11 mouse cellular contexts compared by ENCODE assay signal in the genomic region with DNA sequence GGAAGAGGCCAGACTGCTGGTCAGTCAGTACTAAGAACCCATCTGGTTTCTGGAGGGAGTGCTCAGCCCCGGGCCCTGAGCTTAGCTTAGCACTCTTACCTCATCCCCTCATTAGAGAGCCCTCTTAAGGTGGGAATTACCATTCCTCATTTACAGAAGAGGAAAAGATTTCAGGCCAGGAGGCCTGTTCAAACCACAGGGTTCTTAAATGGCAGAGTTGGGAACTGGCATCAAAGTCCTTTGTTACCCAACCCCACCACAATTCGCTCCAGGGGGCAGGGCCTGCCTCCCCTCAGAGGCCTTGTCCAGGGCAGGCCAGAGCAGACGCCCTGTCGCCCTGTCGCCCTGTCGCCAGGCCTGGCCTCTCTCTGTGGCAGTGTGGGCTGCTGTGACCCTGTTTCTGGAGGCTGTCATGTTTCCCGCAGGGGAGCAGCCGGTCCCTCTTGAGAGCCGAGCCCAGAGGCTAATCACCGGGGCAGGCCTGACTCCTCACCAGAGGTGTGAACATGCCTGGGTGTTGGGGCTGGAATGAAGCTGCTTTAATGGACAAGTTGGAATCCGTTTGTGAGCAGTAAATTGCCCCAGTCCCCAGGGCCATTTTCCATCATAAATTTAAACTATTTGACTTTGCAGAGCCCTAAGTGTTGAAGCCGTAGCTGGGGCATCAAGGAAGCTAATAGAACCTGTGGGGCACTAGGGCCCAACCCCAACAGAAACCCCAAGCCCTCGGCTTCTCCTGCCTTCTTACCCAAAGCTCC.
DNase-seq lines count a peak whose midpoint lies in the region; ATAC-seq and TF ChIP-seq lines count a peak whose summit lies in the region.
"Had no signal": no experiment of that assay in that cellular context is flagged by ENCODE, and none has a peak within 500 bp of the region (broad histone marks: within the 10 kb centered on the region; RNA-seq: fewer than 3 reads in every experiment).

No protein-coding gene starts in this region.

- H3K4me2 ChIP-seq in heart, embryonic 13.5 days: no peak overlapping the region
- no peak overlapping the region for H3K4me2 ChIP-seq in midbrain, embryonic 13.5 days (replicated peaks)
- no peak overlapping the region for H3K4me2 ChIP-seq in midbrain, embryonic 14.5 days (ENCODE audit: low read length)
- no peak overlapping the region for H3K4me2 ChIP-seq in kidney, embryonic 15.5 days
- H3K4me2 ChIP-seq in liver, postnatal 0 days (ENCODE audit: low read depth, low read length): no peak overlapping the region
- H3K4me2 ChIP-seq: hindbrain, embryonic 15.5 days; liver, embryonic 12.5 days had no signal

- DNase-seq in heart, postnatal 25 days (ENCODE audit: low spot score): no peak
- no peak for DNase-seq in midbrain, embryonic 14.5 days
- no peak for DNase-seq in liver, postnatal 0 days
- no peak for DNase-seq in thymus, postnatal 0 days (ENCODE audit: low spot score)
- no peak for DNase-seq in layer of hippocampus, postnatal 36 days

- WGBS in heart, embryonic 13.5 days: 39% methylated on average over 13 of the region's 13 CpGs
- 43% methylated on average over 13 of the region's 13 CpGs for WGBS in midbrain, embryonic 13.5 days
- 44% methylated on average over 13 of the region's 13 CpGs for whole genome bisulfite sequencing in midbrain, embryonic 14.5 days
- WGBS in kidney, embryonic 15.5 days: 46% methylated on average over 13 of the region's 13 CpGs
- 65% methylated on average over 13 of the region's 13 CpGs for WGBS in liver, postnatal 0 days (ENCODE audit: insufficient replicate concordance)

- peak overlapping the region; percentile 55 for H3K27ac ChIP-seq in heart, embryonic 13.5 days (replicated peaks)
- no peak overlapping the region for H3K27ac ChIP-seq in midbrain, embryonic 13.5 days
- H3K27ac ChIP-seq in midbrain, embryonic 14.5 days (replicated peaks; ENCODE audit: low read depth, low read length): no peak overlapping the region
- H3K27ac ChIP-seq in kidney, embryonic 15.5 days: peak overlapping the region; percentile 37
- no peak overlapping the region for H3K27ac ChIP-seq in liver, postnatal 0 days (ENCODE audit: low read depth)
- H3K27ac ChIP-seq: hindbrain, embryonic 15.5 days; liver, embryonic 12.5 days had no signal

- H3K4me3 ChIP-seq in heart, embryonic 13.5 days: no peak overlapping the region
- no peak overlapping the region for H3K4me3 ChIP-seq in midbrain, embryonic 13.5 days (replicated peaks)
- no peak overlapping the region for H3K4me3 ChIP-seq in midbrain, embryonic 14.5 days (replicated peaks; ENCODE audit: low read depth, low read length)
- H3K4me3 ChIP-seq in kidney, embryonic 15.5 days (replicated peaks): no peak overlapping the region
- no peak overlapping the region for H3K4me3 ChIP-seq in liver, postnatal 0 days (ENCODE audit: low read depth, low read length)
- H3K4me3 ChIP-seq: hindbrain, embryonic 15.5 days; liver, embryonic 12.5 days had no signal

- no peak for ATAC-seq in heart, embryonic 13.5 days (ENCODE audit: extremely low read depth, insufficient number of reproducible peaks, low FRiP score, low TSS enrichment)
- 0 out of 2 replicates have a peak, but pooled peaks have one; percentile 35 for ATAC-seq in midbrain, embryonic 13.5 days
- ATAC-seq in midbrain, embryonic 14.5 days (ENCODE audit: low FRiP score, low TSS enrichment): no peak
- no peak; the same call in 1 of the 2 replicates for ATAC-seq in kidney, embryonic 15.5 days (replicated peaks; ENCODE audit: low FRiP score)
- no peak for ATAC-seq in liver, postnatal 0 days
- ATAC-seq: CD4-positive, CD25-positive, alpha-beta regulatory T cell, adult 4 months; liver, embryonic 12.5 days had no signal

- H3K4me1 ChIP-seq in heart, embryonic 13.5 days: peaks cover 36% of the 10 kb centered on the region
- H3K4me1 ChIP-seq in midbrain, embryonic 13.5 days (replicated peaks): peaks cover 15% of the 10 kb centered on the region
- 0 out of 2 replicates have a peak, but pooled peaks cover 3% of the 10 kb centered on the region for H3K4me1 ChIP-seq in midbrain, embryonic 14.5 days (ENCODE audit: control insufficient read depth, insufficient read depth, low read length)
- H3K4me1 ChIP-seq in kidney, embryonic 15.5 days: peaks cover 59% of the 10 kb centered on the region
- peaks cover 14% of the 10 kb centered on the region for H3K4me1 ChIP-seq in liver, postnatal 0 days (ENCODE audit: insufficient read depth)

- TF ChIP-seq CTCF in liver, postnatal 0 days (IDR thresholded peaks at IDR 0.05; ENCODE audit: low read depth): no peak

- H3K9me3 ChIP-seq in heart, embryonic 13.5 days: no peaks in the 10 kb centered on the region
- no peaks in the 10 kb centered on the region for H3K9me3 ChIP-seq in midbrain, embryonic 13.5 days
- H3K9me3 ChIP-seq in midbrain, embryonic 14.5 days (ENCODE audit: control insufficient read depth, low read length): no peaks in the 10 kb centered on the region
- peaks cover 6% of the 10 kb centered on the region; the same call in 1 of the 2 replicates for H3K9me3 ChIP-seq in kidney, embryonic 15.5 days (replicated peaks)
- H3K9me3 ChIP-seq in liver, postnatal 0 days (ENCODE audit: low read length): no peaks in the 10 kb centered on the region
- H3K9me3 ChIP-seq: hindbrain, embryonic 15.5 days; liver, embryonic 12.5 days had no signal

- H3K36me3 ChIP-seq in heart, embryonic 13.5 days: no peaks in the 10 kb centered on the region
- no peaks in the 10 kb centered on the region for H3K36me3 ChIP-seq in midbrain, embryonic 13.5 days
- H3K36me3 ChIP-seq in midbrain, embryonic 14.5 days (ENCODE audit: control insufficient read depth, insufficient read depth, low read length): no peaks in the 10 kb centered on the region
- H3K36me3 ChIP-seq in kidney, embryonic 15.5 days: no peaks in the 10 kb centered on the region
- H3K36me3 ChIP-seq in liver, postnatal 0 days (replicated peaks; ENCODE audit: insufficient read depth, low read length): no peaks in the 10 kb centered on the region
- H3K36me3 ChIP-seq: hindbrain, embryonic 15.5 days; liver, embryonic 12.5 days had no signal

- intact Hi-C loops in heart, postnatal 25 days (cut with DNase I): no loop called here

- 0 out of 2 replicates have a peak overlapping the region, but pooled peaks have one; percentile 45 for H3K9ac ChIP-seq in heart, embryonic 13.5 days
- no peak overlapping the region for H3K9ac ChIP-seq in midbrain, embryonic 13.5 days (replicated peaks)
- H3K9ac ChIP-seq in midbrain, embryonic 14.5 days (replicated peaks; ENCODE audit: low read length): no peak overlapping the region
- H3K9ac ChIP-seq in kidney, embryonic 15.5 days: no peak overlapping the region
- no peak overlapping the region for H3K9ac ChIP-seq in liver, postnatal 0 days (replicated peaks)
- H3K9ac ChIP-seq: hindbrain, embryonic 15.5 days; liver, embryonic 12.5 days had no signal

- H3K27me3 ChIP-seq in heart, embryonic 13.5 days (replicated peaks): no peaks in the 10 kb centered on the region
- no peaks in the 10 kb centered on the region for H3K27me3 ChIP-seq in midbrain, embryonic 13.5 days
- H3K27me3 ChIP-seq in midbrain, embryonic 14.5 days (ENCODE audit: control insufficient read depth, insufficient read depth, low read length): no peaks in the 10 kb centered on the region
- H3K27me3 ChIP-seq in kidney, embryonic 15.5 days: no peaks in the 10 kb centered on the region
- H3K27me3 ChIP-seq in liver, postnatal 0 days (ENCODE audit: insufficient read depth, low read length): no peaks in the 10 kb centered on the region
- H3K27me3 ChIP-seq: hindbrain, embryonic 15.5 days; liver, embryonic 12.5 days had no signal

- no peak for TF ChIP-seq EP300 in liver, postnatal 0 days (IDR thresholded peaks at IDR 0.05; ENCODE audit: low read depth)

Comparison
In these comparisons a context has a peak if more than half of its experiments do, and no peak if none do; other contexts are left out.
1. H3K27ac ChIP-seq: peak in heart, embryonic 13.5 days (single experiment) and kidney, embryonic 15.5 days (single experiment); none in midbrain, embryonic 13.5 days (single experiment), midbrain, embryonic 14.5 days (single experiment) and liver, postnatal 0 days (single experiment).